Mouse (Mus musculus) retina, postnatal 1 day (tissue): ENCODE measurements around the gene Tlnrd1.
A peak's percentile ranks its signal among the peaks of the same experiment; 100 is the strongest.
"Not testable (repeated sequence)": the region's sequence is repeated elsewhere in the genome, so short reads cannot be mapped to it uniquely, and the experiment has no call there.

Experiments
- DNase-seq: peaks from one replicate; pipeline ENCODE4 v3.0.0-alpha.2; 2012

The Tlnrd1 gene

GRCm38 (mm10) chr7:83884021-83884658 lies at the start of gene Tlnrd1, which contains the start of gene Mesd:
Gene Tlnrd1, minus strand, starts transcription at chr7:83884305.
Gene Mesd, plus strand, starts transcription at chr7:83884466.
- peak; percentile 94 for DNase-seq

DNA sequence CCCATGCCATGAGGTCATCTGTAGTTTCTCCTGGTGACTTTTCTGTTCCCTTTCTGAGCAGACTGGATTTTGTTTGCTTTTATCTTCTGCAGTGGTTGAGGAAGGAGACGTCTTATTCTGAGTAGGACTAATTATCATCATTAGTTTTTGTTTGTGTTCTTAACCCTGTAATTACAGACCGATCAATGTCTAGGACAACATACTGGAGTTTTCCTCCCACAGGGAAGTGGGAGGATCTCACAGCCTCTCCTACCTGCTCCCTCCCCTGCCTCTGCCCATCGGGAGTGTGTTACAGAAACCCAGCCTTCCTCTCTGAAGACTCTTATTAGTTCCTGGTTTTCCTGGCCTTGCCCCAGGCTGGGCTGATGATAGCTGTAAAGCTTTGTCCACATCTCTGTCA lies 37.5 kb upstream of the Tlnrd1 start:
- DNase-seq = no peak

DNA sequence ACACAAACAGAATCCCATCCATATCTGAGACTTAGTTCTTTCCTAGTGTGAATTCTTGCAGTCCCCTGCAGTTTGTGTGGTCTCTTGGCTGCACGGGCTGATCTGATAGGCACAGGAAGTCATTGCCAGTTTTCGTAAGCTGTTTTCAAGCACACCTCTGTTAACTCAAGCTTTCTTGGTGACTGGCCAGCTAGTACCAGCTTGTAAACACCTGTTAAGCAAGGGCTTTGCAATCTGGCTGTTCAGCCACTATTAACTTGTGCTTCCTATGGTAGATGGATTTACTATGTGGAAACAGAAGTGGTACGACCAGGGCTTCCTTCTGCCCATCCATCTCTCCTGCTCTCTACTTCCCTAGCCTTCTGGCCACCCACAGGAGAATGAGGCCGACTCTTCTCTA lies 36.1 kb upstream of the Tlnrd1 start:
- DNase-seq = no peak

DNA sequence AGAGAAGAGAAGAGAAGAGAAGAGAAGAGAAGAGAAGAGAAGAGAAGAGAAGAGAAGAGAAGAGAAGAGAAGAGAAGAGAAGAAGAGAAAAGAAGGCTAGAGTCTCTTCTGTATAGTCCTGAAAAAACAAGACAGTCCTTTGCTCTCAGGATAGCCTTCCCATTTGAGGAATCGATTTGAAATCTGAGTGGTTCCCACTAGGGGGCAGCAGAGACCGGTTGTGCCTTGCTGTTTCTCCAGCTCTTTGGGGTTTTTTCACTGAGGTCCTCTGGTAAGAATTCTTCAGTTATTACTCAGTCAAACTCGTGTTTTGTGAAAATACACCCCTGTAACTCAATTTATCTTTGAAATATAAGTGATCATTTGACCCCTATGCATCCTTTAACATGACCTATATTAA lies 30.5 kb upstream of the Tlnrd1 start:
- DNase-seq = peak; percentile 81

DNA sequence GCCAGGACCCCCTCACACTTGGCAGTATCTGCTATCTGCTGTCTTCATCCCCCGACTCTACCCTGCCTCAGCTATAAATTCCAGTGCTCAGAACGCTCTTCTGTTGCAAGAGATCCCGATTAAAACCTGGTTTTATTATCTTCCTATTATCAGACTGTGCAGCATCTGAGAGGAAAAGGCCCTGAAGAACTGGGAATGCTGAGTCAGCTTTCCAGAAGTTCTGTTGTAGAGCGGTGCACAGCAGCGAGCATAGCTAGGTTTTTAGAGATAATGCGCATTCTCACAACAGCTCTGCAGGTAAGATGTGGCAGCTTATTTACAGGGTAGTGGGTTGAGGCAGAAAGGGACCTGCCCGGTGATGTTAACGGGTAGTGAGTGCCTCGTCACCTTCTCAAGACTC lies 29.9 kb upstream of the Tlnrd1 start:
- DNase-seq = no peak

DNA sequence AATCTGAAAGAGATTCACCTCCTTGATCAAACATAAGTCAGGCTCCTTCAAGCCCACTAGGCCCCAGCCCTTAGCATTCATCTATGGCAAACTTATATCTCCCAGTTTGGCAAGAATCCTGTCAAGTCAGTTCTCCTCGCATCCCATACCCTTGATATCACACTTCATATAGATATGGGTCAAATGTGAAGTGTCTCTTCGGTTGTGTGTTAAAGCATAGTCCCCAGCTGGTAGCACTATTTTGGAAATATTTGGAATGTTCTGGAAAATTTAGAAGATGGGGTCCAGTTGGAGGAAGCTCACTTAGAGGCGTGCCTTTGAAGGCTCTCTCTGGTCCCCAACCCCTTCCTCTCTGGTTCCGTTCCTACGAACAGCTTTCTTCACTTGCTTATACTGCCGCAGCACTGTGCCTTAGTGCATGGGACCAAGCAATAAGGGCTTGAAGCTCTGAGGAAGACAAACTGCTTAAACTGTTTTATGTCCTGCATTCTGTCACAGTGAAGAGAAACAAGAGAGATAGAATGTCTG lies 29.4 kb upstream of the Tlnrd1 start:
- no peak for DNase-seq

DNA sequence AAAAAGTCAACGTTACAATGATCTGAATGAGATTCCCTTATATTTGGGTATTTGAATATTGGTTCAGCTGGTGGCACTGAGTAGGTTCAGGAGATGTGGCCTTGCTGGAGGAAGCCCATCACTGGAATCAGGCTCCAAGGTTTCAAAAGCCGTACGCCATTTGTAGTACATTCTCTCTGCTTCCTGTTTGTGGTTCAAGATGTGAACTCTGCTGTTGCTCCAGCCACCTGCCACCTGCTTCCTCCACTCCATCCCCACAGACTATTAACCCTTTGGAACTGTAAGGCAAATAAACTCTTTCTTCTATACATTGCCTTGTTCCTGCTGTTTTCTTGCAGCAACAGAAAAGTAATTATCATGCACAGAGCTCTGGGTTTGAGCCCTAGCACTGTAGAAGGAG lies 27.8 kb upstream of the Tlnrd1 start:
- DNase-seq = no peak

GRCm38 (mm10) chr7:83904831-83905230 lies 20.7 kb upstream of the Tlnrd1 start:
- DNase-seq = no peak

GRCm38 (mm10) chr7:83902296-83903145 lies 18.4 kb upstream of the Tlnrd1 start:
- DNase-seq = no peak

DNA sequence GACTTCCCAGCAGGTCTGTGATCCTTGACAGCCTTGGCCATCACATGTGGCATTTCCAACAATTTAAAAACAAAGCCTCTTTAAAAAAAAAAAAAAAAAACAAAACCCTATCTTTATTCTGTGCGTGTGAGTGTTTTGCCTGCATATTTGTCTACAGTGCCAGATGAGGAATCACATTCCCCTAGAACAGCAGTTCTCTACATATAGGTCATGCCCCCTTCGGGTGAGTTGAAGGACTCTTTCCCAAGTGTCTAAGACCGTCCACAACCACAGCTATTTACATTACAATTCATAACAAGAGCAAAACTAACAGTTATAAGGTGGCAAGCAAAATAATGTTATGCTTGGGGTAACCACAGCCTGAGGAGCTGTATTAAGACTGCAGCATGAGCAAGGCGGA lies 17.3 kb upstream of the Tlnrd1 start:
- no peak for DNase-seq

DNA sequence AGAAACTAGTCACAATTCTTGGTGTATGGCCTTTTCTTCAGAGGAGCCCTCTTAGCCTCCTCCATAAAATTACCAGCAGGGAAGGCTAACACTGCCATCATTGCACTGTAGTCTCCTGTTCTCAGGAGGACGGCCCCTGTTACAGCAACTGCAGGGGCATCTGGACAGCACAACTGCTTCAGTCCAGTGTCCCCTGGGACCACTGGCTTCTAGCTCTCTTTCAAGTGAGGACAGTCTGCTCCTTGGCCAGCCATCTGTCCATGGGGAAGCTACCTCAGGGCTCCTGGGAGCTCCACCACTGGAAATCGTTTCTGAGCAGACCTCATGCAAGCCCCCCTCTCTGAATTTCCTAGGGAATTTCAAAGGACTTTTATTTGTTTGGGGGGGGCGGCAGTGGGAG lies 16.4 kb upstream of the Tlnrd1 start:
- no peak for DNase-seq

- no peak for DNase-seq
Observed at GRCm38 (mm10) chr7:83898267-83898666, 14.2 kb upstream of the Tlnrd1 start.

GRCm38 (mm10) chr7:83896077-83896740 lies 12.1 kb upstream of the Tlnrd1 start:
- no peak for DNase-seq

DNA sequence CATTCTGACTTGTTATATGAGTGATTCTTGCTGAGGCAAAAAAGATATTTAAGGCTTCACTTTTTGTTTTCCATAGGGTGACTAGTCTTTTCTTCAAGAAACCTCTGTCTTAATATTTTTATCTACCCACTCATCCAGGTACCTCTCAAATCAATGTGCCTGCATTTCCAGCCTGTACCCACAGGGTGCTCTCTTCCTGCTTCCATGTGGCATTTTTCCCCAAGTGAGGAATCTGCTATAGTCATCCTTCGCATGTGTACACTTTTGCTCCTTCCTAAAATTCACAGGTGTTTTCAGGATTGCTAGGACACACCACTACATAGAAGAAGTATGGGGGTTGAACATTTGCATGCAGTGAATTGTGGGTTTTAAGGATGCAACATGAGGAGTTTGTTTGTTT lies 10.2 kb upstream of the Tlnrd1 start:
- no peak for DNase-seq

- DNase-seq = no peak
Observed at GRCm38 (mm10) chr7:83892333-83892669, 8.2 kb upstream of the Tlnrd1 start.

GRCm38 (mm10) chr7:83891433-83892332 lies 7.6 kb upstream of the Tlnrd1 start:
- DNase-seq = peak; percentile 97

GRCm38 (mm10) chr7:83889946-83890345 lies 5.8 kb upstream of the Tlnrd1 start:
- DNase-seq = not testable (repeated sequence)

- no peak for DNase-seq
Observed at GRCm38 (mm10) chr7:83889383-83889782, 5.3 kb upstream of the Tlnrd1 start.

- peak; percentile 32 for DNase-seq
Observed at GRCm38 (mm10) chr7:83886366-83887129, 2.4 kb upstream of the Tlnrd1 start.

- DNase-seq = no peak
Observed at GRCm38 (mm10) chr7:83885835-83886234, 1.7 kb upstream of the Tlnrd1 start.

DNA sequence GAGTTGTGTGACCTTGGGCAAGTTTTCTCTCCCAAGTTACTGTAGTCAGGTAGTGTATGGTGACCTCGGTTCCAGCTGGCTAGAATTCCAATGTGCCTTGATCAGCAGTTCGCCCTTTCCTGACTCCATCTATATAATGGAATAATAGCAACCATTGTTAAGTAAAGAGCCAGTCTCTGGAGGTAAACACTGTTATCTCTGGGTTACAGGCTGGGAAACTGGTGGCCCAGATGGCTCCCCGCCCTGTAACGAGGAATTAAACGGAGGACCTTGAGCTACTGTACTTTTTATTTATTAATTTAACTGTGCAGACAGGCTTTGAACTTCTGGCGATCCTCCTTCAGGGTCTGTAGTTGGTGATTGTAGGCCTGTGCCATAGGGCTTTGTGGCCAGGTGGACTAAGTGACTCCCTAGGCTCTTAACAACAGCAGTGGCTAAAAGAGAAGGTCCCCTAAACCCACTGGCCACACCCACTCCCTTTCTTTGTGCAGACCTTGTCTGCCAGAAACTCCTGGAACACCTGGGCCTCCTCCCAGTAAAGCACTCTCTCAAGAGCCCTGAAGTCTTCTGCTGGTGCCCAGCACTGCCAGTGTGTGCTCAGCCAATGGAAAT lies 922 bp upstream of the Tlnrd1 start:
- no peak for DNase-seq
